Comparison of ENCODE assay signal across 12 mouse cellular contexts in genomic region chr14:46234040-46234439, GRCm38 (mm10).
"Had no signal": no experiment of that assay in that cellular context is flagged by ENCODE, and none has a peak within 500 bp of the region (broad histone marks: within the 10 kb centered on the region; RNA-seq: fewer than 3 reads in every experiment).

No protein-coding gene starts in this region.

- H3K9ac ChIP-seq: limb, embryonic 13.5 days; liver, embryonic 14.5 days; neural tube, embryonic 13.5 days had no signal

- ATAC-seq: hindbrain, embryonic 16.5 days; inflammation-experienced regulatory T-cells, adult 6 months; intestine, postnatal 0 days; midbrain, embryonic 16.5 days had no signal

- H3K36me3 ChIP-seq: limb, embryonic 13.5 days; midbrain, embryonic 10.5 days; neural tube, embryonic 13.5 days had no signal

- H3K4me3 ChIP-seq: layer of hippocampus, adult 2 months; limb, embryonic 13.5 days; midbrain, embryonic 10.5 days; neural tube, embryonic 13.5 days had no signal

- H3K27ac ChIP-seq: layer of hippocampus, adult 2 months; limb, embryonic 13.5 days; liver, embryonic 14.5 days; midbrain, embryonic 10.5 days; neural tube, embryonic 13.5 days had no signal

- H3K9me3 ChIP-seq: limb, embryonic 13.5 days; midbrain, embryonic 10.5 days; neural tube, embryonic 13.5 days had no signal

- H3K4me1 ChIP-seq: limb, embryonic 13.5 days; midbrain, embryonic 10.5 days; neural tube, embryonic 13.5 days had no signal

- H3K4me2 ChIP-seq: limb, embryonic 13.5 days; neural tube, embryonic 13.5 days had no signal

- DNase-seq: kidney, postnatal 4 days; right cerebral cortex, postnatal 14 days; thymus, postnatal 36 days had no signal

- H3K27me3 ChIP-seq: limb, embryonic 13.5 days; neural tube, embryonic 13.5 days had no signal
